Mouse (Mus musculus): ENCODE measurements around the gene Cpne6. TPM values are rescaled to one million over a fixed set of nuclear protein-coding genes. Genes with fewer than 3 reads are reported as not detected.

Cpne6 gene
- polyA plus RNA-seq, 1 experiment from 2014 or later = 0.26 TPM

DNA sequence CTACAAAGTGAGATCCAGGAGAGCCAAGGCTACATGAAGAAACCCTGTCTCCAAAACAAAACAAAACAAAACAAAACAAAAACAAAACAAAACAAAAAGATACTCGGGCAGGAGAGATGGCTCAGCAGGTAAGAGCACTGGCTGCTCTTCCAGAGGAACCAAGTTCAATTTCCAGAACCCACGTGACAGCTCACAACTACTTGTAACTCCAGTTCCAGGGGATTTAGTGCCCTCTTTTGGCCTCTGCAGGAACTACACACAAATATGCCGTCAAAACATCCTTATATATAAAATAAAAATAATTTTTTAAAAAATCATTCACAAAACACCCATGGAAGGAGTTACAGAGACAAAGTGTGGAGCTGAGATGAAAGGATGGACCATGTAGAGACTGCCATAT lies 17.7 kb downstream of the Cpne6 start:
- ATAC-seq (replicated peaks; ENCODE audit: low FRiP score) = no peak
- Histone ChIP-seq H3K36me3 (no peaks in the 10 kb centered on the region), H3K27ac (no peak overlapping the region), H3K4me2 (no peak overlapping the region), H3K9me3 (replicated peaks) (no peaks in the 10 kb centered on the region), H3K4me3 (replicated peaks) (no peak overlapping the region), H3K9ac (no peak overlapping the region), H3K27me3 (peaks cover 34% of the 10 kb centered on the region; the same call in 1 of the 2 replicates), H3K4me1 (no peaks in the 10 kb centered on the region)
- 20% methylated on average over 3 of the region's 3 CpGs for WGBS

- H3K9me3 ChIP-seq (replicated peaks) = no peaks in the 10 kb centered on the region
- WGBS = 54% methylated on average over 6 of the region's 6 CpGs
- H3K4me2 ChIP-seq = no peak overlapping the region
- no peak overlapping the region for H3K9ac ChIP-seq
- no peaks in the 10 kb centered on the region for H3K36me3 ChIP-seq
- H3K4me1 ChIP-seq = peaks cover 13% of the 10 kb centered on the region
- no peak for ATAC-seq (replicated peaks; ENCODE audit: low FRiP score)
- H3K27ac ChIP-seq = no peak overlapping the region
- H3K4me3 ChIP-seq (replicated peaks) = no peak overlapping the region
- no peaks in the 10 kb centered on the region for H3K27me3 ChIP-seq
Measured at GRCm38 (mm10) chr14:55536116-55536745, 26.0 kb downstream of the Cpne6 start.

DNA sequence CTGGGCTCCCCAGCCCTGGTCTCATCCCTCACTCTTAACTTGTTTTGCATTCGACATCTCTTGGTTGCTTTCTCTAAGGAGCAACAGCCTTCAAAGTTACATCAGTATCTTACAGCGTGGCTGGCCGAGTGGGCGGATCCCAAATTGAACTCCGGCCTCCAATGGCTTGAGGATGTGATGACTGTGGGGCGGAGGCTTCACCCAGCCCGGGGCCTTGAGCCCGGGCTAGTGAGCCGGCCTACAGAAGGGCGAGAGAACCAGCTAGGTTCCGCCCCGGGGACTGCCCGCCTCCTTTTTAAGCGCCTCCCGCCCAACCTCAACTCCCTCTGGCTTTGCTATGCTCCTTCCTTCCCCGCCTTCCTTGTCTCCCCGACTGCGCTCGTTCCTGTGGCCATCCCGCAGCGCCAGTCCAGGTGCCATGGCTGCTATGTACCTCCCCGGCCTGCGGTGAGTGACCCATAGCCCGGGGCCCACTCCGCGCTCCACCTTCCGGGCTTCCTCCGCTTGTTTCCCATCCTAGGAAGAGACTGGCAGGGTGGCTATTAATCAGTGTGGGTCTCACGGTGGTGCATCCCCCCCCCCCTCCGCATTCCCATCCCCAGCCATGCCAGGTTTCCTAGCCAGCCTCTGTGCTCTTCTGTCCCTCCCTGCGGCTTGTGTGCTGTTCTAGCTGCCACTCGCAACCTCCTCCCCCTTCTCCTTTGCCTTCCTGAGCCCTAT lies 30.0 kb downstream of the Cpne6 start, which contains the start of gene Pck2:
Gene Pck2 (plus strand): TSS at position 200 of the 720 bp plus-strand sequence.
- WGBS = under 1% methylated on average over 32 of the region's 32 CpGs
- H3K4me2 ChIP-seq = peak within 1 kb of the TSS; percentile 76
- peaks cover 29% of the 10 kb centered on the region for H3K36me3 ChIP-seq
- peak within 1 kb of the TSS; percentile 94 for H3K27ac ChIP-seq
- H3K4me1 ChIP-seq = peaks cover 19% of the 10 kb centered on the region
- H3K9ac ChIP-seq = peak within 1 kb of the TSS; percentile 68
- H3K9me3 ChIP-seq (replicated peaks) = no peaks in the 10 kb centered on the region
- H3K27me3 ChIP-seq = no peaks in the 10 kb centered on the region
- peak; percentile 97 for ATAC-seq (replicated peaks; ENCODE audit: low FRiP score)
- H3K4me3 ChIP-seq (replicated peaks) = peak within 1 kb of the TSS; percentile 65

- Histone ChIP-seq H3K36me3 (peaks cover 35% of the 10 kb centered on the region), H3K4me1 (peaks cover 19% of the 10 kb centered on the region), H3K4me2 (peak overlapping the region; percentile 76), H3K4me3 (replicated peaks) (peak overlapping the region; percentile 65), H3K27ac (peak overlapping the region; percentile 94), H3K27me3 (no peaks in the 10 kb centered on the region), H3K9ac (peak overlapping the region; percentile 68), H3K9me3 (replicated peaks) (no peaks in the 10 kb centered on the region)
- 4% methylated on average over 10 of the region's 10 CpGs for WGBS
- ATAC-seq (replicated peaks; ENCODE audit: low FRiP score) = peak; percentile 27
Measured at GRCm38 (mm10) chr14:55540787-55541321, 30.6 kb downstream of the Cpne6 start.

- WGBS = 96% methylated on average over 12 of the region's 12 CpGs
- Histone ChIP-seq H3K4me1 (peaks cover 19% of the 10 kb centered on the region), H3K27me3 (no peaks in the 10 kb centered on the region), H3K36me3 (peaks cover 47% of the 10 kb centered on the region), H3K4me3 (replicated peaks) (no peak overlapping the region), H3K9ac (no peak overlapping the region), H3K9me3 (replicated peaks) (no peaks in the 10 kb centered on the region), H3K4me2 (no peak overlapping the region), H3K27ac (no peak overlapping the region)
- no peak for ATAC-seq (replicated peaks; ENCODE audit: low FRiP score)
Measured at GRCm38 (mm10) chr14:55542268-55542667, 32.0 kb downstream of the Cpne6 start.

DNA sequence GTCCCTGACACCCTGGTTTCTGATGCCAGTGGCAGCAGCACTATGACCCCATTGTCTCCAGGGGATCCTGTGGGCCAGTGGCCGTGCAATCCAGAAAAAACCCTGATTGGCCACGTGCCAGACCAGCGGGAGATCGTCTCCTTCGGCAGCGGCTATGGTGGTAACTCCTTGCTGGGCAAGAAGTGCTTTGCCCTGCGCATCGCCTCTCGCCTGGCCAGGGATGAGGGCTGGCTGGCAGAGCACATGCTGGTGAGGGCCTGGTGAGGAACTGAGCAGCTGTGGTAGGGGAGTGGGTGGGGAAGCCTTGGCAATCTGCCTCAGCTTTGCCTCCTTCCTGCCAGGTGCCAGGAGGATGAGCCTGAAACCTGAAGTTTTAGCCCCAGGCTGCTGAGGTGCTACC lies 34.1 kb downstream of the Cpne6 start:
- Histone ChIP-seq H3K27ac (no peak overlapping the region), H3K9ac (no peak overlapping the region), H3K27me3 (no peaks in the 10 kb centered on the region), H3K4me1 (peaks cover 19% of the 10 kb centered on the region), H3K36me3 (peaks cover 68% of the 10 kb centered on the region), H3K4me3 (replicated peaks) (no peak overlapping the region), H3K4me2 (no peak overlapping the region), H3K9me3 (replicated peaks) (no peaks in the 10 kb centered on the region)
- no peak for ATAC-seq (replicated peaks; ENCODE audit: low FRiP score)
- WGBS = 83% methylated on average over 9 of the region's 9 CpGs

DNA sequence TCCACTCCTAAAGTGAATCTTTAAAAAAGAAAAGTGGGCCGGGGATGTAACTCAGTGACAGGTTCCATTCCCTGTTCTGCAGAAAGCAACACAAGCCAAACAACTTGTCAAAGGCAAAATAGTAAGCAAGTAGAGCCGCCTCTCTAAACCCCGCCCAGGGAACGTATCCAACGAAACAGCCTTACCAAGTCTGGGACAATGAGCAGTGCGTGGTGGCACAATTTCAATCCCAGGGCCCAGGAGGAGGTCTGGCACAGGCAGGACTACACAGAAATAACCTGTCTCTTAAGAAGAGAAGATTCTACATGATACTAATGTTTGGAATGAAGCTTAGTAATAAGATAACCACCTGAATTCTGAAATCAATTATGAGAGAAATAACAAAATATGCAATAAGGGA lies 39.9 kb downstream of the Cpne6 start:
- H3K27ac ChIP-seq = no peak overlapping the region
- H3K4me3 ChIP-seq (replicated peaks) = no peak overlapping the region
- no peak for ATAC-seq (replicated peaks; ENCODE audit: low FRiP score)
- no peak overlapping the region for H3K4me2 ChIP-seq
- H3K9ac ChIP-seq = no peak overlapping the region
- WGBS = 93% methylated on average over 6 of the region's 6 CpGs
- no peaks in the 10 kb centered on the region for H3K27me3 ChIP-seq
- H3K36me3 ChIP-seq = peaks cover 55% of the 10 kb centered on the region
- H3K9me3 ChIP-seq (replicated peaks) = no peaks in the 10 kb centered on the region
- H3K4me1 ChIP-seq = no peaks in the 10 kb centered on the region

GRCm38 (mm10) chr14:55551347-55551746 lies 41.1 kb downstream of the Cpne6 start:
- no peak for ATAC-seq (replicated peaks; ENCODE audit: low FRiP score)
- H3K4me1 ChIP-seq = peaks cover 1% of the 10 kb centered on the region; the same call in 1 of the 2 replicates
- WGBS = 57% methylated on average over 5 of the region's 5 CpGs

GRCm38 (mm10) chr14:55551794-55552193 lies 41.5 kb downstream of the Cpne6 start:
- Histone ChIP-seq H3K4me3 (replicated peaks) (no peak overlapping the region), H3K36me3 (peaks cover 40% of the 10 kb centered on the region), H3K4me1 (peaks cover 5% of the 10 kb centered on the region; the same call in 1 of the 2 replicates), H3K27ac (no peak overlapping the region), H3K9ac (no peak overlapping the region), H3K4me2 (no peak overlapping the region), H3K27me3 (no peaks in the 10 kb centered on the region), H3K9me3 (replicated peaks) (no peaks in the 10 kb centered on the region)
- 92% methylated on average over 8 of the region's 8 CpGs for WGBS
- ATAC-seq (replicated peaks; ENCODE audit: low FRiP score) = no peak

More at GRCm38 (mm10) chr14:55551347-55551746, 41.1 kb downstream of the Cpne6 start:
- Histone ChIP-seq H3K27ac (no peak overlapping the region), H3K9me3 (replicated peaks) (no peaks in the 10 kb centered on the region), H3K4me2 (no peak overlapping the region), H3K4me3 (replicated peaks) (no peak overlapping the region), H3K9ac (no peak overlapping the region), H3K36me3 (peaks cover 43% of the 10 kb centered on the region), H3K27me3 (no peaks in the 10 kb centered on the region)

GRCm38 (mm10) chr14:55554635-55555034 lies 44.4 kb downstream of the Cpne6 start:
- no peak for ATAC-seq (replicated peaks; ENCODE audit: low FRiP score)
- Histone ChIP-seq H3K4me2 (no peak overlapping the region), H3K27me3 (no peaks in the 10 kb centered on the region), H3K9ac (no peak overlapping the region), H3K9me3 (replicated peaks) (no peaks in the 10 kb centered on the region), H3K36me3 (peaks cover 12% of the 10 kb centered on the region), H3K4me1 (peaks cover 18% of the 10 kb centered on the region; the same call in 1 of the 2 replicates), H3K4me3 (replicated peaks) (no peak overlapping the region), H3K27ac (no peak overlapping the region)

- Histone ChIP-seq H3K27me3 (no peaks in the 10 kb centered on the region), H3K9me3 (replicated peaks) (no peaks in the 10 kb centered on the region), H3K36me3 (peaks cover under 1% of the 10 kb centered on the region), H3K9ac (no peak overlapping the region), H3K4me1 (peaks cover 18% of the 10 kb centered on the region; the same call in 1 of the 2 replicates), H3K4me2 (no peak overlapping the region), H3K4me3 (replicated peaks) (no peak overlapping the region), H3K27ac (no peak overlapping the region)
- no peak for ATAC-seq (replicated peaks; ENCODE audit: low FRiP score)
- 79% methylated on average over 3 of the region's 3 CpGs for WGBS
Measured at GRCm38 (mm10) chr14:55555788-55556187, 45.5 kb downstream of the Cpne6 start.

DNA sequence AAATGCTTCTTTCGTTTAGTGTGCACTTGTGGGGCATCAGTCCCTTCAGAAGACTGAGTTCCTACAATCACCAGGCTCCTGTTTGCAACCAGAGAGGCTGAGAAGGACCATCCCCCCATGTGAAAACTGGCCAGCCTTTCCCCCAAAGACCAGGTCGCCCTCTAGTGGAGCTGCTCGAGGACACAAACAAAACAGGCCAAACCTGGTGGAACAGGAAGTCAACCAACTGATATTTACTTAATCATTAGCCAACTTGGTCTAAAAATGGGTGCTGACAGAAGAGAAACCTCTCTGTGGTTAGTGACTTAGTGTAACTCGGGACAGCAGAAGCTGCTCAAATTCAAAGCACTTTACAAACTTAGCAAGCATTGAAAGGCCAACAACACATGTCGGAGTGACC lies 46.8 kb downstream of the Cpne6 start:
- Histone ChIP-seq H3K4me3 (replicated peaks) (no peak overlapping the region), H3K36me3 (no peaks in the 10 kb centered on the region), H3K27me3 (no peaks in the 10 kb centered on the region), H3K9me3 (replicated peaks) (no peaks in the 10 kb centered on the region), H3K4me2 (peak overlapping the region; percentile 20; the same call in 1 of the 2 replicates), H3K4me1 (peaks cover 29% of the 10 kb centered on the region), H3K27ac (peak overlapping the region; percentile 84), H3K9ac (no peak overlapping the region)
- no peak for ATAC-seq (replicated peaks; ENCODE audit: low FRiP score)
- WGBS = 19% methylated on average over 5 of the region's 5 CpGs
